Mouse (Mus musculus): ENCODE results near the gene Cebpzos.

The Cebpzos gene

DNA sequence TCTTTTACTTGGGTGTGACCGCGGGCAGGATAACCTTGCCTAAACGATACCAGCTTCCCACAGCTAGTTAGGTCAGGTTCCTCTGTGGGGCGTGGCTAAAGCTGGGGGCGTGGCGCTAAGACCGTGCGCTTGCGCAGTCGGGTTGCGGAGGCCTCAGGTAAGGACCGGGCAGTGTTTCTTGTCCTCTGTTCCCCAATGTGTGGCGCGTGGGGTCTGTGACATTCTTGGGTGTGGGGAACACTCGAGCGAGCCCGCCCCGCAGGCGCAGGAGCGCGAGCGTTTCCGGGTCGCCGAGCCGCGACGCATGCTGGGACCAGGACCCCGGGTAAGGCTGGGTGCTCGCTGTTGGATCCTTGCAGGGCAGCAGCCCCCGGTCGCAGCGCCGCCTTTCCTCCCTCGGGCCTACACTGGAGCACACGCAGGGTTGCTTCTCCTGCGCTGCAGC is at the start of gene Cebpzos:
Gene Cebpzos, plus strand, starts transcription at position 132 of the 445 bp plus-strand sequence.
- DNase-seq (ENCODE audit: low spot score): peak; percentile 85

DNA sequence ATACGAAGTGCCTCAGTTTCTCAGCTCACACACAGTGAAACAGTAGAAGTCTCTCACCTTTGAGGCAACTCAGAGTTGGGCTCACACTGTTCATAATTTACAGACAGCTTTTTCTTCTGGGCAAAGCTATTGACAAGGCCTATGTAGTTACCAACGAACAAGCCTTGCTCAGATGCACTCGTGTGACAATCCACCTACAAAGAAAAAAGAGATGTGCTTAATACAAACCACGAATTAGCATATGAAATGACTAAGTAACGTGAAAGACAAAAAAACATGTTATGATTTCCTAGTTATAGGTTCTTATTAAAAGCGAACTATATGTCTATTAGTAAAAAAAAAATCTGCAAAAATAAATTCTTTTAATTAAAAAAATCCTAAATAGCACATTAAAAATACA is 42.4 kb upstream of the Cebpzos start:
- DNase-seq (ENCODE audit: low spot score): no peak

DNA sequence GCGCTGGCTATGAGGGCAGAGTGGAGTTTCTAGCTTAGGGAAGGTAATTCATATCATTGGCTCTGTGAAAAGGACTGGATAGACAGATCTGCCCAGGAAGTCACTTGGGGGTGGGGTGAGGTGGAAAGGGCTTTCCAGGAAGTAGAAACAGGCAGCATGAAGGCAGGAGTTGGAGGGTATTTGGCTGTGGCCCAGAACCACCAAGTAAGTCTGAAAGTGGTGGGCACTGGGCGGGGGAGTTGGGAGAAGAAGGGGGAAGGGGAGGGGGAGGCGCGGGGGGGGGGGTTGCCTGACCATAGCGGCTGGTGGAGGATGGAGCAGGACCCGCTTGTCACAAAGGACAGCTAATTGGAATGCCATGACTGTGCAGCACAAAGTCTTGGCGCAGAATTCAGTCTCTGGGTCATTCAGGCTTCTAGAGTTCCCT is 34.4 kb upstream of the Cebpzos start:
- DNase-seq (ENCODE audit: low spot score): peak; percentile 11

GRCm38 (mm10) chr17:78882401-78883112 is 33.7 kb upstream of the Cebpzos start, which contains the start of gene Eif2ak2:
Gene Eif2ak2, minus strand, starts transcription at chr17:78882573.
- peak; percentile 89 for DNase-seq (ENCODE audit: low spot score)

DNA sequence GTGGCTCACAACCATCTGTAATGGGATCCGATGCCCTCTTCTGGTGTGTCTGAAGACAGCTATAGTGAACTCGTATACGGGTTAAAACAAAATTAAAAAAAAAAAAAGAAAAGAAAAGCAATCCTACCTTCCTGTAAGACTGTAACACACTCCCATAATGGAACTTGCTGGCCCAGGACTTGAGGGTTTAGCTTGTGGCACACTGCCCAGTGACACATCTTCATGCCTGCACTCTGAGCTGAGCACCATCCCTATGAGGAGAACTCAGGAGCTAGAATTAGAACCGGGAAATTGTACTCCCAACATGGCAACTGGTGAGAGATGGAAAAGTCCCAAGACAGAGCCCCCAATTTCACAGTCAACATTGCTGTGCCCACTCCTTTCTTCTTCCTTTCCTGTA is 33.0 kb upstream of the Cebpzos start:
- no peak for DNase-seq (ENCODE audit: low spot score)

- DNase-seq (ENCODE audit: low spot score): no peak
Measured at GRCm38 (mm10) chr17:78885286-78886065, 30.8 kb upstream of the Cebpzos start.

- no peak for DNase-seq (ENCODE audit: low spot score)
Measured at GRCm38 (mm10) chr17:78888554-78888953, 27.7 kb upstream of the Cebpzos start.

DNA sequence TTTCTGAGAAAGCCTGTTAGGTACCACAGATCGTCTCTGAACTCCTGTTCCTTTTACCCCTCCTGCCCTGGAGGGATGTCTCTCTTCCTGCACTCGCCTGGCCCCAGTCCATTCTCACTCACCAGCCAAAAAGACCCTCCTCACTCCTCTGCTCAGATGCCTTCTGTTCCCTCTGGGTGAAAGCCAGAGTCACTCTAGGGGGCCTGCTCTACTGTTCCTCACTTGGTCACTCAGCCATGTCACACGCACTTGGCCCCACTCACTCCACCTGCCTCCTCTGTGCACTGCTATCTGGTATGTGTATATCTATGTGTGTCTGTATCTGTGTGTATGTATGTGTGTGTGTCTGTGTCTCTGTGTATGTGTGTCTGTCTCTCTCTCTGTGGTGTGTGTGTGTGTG is 27.1 kb upstream of the Cebpzos start:
- no peak for DNase-seq (ENCODE audit: low spot score)

- no peak for DNase-seq (ENCODE audit: low spot score)
Measured at GRCm38 (mm10) chr17:78891020-78891419, 25.3 kb upstream of the Cebpzos start.

DNA sequence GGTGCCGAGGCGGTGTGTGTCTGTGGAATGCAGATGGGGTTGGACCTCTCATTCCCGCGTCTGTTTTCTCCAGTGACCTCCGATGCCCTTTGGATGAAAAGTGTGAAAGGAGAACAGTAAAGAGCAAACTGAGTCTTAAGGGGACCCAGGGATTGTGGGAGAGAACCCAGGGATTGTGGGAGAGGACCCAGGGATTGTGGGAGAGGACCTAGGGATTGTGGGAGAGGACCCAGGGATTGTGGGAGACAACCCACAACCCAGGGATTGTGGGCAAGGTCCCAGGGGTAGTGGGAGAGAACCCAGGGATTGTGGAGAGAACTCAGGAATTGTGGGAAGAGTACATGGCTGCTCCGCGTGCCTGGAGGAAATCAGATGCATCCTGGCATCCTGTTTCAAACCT is 21.3 kb upstream of the Cebpzos start:
- no peak for DNase-seq (ENCODE audit: low spot score)

DNA sequence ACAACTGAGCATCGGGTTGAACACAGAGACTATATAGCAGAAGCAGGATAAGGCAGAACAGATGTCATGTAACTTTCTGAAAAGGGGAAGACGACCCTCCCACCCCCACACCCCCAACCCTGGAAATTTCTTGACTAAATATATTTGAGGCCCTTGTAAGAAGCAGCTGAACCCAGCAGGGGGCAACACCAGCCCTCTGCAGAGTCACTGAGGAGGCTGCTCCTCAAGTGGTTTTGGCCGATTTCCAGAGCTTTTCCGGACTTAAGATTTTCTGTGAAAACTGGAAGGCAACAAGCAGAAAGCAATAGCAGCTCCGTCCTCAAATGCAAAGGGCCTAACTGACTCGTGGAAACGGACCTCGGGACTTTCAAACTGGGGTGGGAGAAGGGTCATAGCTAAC is 20.9 kb upstream of the Cebpzos start:
- peak; percentile 66 for DNase-seq (ENCODE audit: low spot score)

DNA sequence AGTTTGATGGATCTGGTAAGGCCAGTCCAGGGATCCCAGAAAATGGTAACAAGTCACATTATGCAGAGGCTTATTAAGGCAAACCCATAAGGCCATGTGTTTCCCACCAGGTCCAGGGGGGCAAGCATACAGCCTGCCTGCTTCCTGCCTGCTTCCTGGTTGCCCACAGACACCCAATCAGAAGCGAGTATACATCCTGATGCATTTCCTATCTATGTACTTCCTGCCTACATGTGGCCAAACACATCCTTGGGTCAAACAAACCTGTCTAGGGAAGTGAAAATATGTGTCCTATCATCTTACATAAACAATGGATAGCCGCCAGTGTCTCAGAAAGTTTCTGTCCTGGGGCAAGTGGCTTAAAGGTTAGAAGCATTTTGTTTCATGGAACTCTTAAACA is 13.1 kb upstream of the Cebpzos start:
- no peak for DNase-seq (ENCODE audit: low spot score)

DNA sequence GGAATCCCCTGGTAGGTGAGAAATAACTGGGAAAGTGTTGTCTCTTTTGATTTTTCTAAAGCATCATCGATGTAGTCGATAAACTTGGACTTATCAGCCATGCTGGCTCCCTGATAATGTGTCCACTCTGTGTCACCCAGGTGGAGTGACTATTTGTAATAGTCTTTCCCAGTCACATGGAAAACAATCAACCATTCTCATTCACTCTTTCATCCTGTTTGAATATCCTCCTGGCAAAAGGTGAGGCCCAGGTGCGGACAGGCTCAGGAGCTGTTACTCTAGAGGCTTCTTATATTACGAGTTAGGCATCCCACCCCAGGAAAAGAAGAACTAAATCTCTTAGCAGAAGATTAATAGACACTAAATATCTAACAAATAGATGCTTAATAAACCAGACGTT is 9.4 kb upstream of the Cebpzos start, which contains the start of gene Sult6b1:
Gene Sult6b1, minus strand, starts transcription at position 101 of the 400 bp plus-strand sequence.
- no peak for DNase-seq (ENCODE audit: low spot score)

DNA sequence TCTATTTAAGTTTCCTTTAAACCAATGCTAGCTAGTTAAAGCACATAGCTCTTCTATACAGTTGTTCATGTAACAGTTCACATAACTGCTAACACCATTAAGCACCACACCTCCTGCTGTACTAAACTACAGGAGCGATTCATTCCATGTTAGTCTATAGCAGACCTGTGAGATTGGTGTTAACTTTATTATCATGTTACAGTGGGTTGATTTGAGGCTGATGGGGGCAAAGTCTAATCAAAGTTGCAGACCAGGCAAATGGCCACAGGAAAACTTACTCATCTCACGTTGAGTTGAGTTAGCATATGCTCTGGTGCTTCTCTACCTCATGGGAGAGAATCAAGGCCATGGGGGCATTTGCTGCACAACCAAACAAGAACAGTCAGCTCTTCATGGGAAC is 6.9 kb upstream of the Cebpzos start:
- no peak for DNase-seq (ENCODE audit: low spot score)

- no peak for DNase-seq (ENCODE audit: low spot score)
Measured at GRCm38 (mm10) chr17:78912861-78913281, 3.4 kb upstream of the Cebpzos start.

GRCm38 (mm10) chr17:78913921-78914320 is 2.4 kb upstream of the Cebpzos start:
- no peak for DNase-seq (ENCODE audit: low spot score)

GRCm38 (mm10) chr17:78915772-78916171 is 528 bp upstream of the Cebpzos start:
- DNase-seq (ENCODE audit: low spot score): no peak

DNA sequence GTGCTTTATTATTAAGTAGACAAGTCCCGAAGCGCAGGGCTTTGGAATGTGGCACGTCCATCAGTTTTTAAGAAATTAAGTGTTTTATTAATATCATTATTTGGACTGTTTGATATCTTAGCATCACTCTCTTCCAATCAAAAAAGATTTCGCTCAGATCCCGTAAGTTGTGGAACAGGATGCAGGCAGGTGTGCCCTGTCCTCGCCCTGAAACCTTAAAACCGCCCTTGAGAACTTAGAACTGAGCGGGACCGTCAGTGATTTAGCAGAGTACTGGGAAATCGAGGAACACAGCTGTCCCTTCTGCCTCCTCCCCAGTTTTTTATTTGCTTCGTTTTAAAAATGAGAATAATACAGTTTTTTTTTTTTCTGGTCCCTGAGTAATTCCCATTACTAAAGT is 599 bp downstream of the Cebpzos start:
- no peak for DNase-seq (ENCODE audit: low spot score)

- DNase-seq (ENCODE audit: low spot score): no peak
Measured at GRCm38 (mm10) chr17:78917696-78918095, 1.4 kb downstream of the Cebpzos start.

DNA sequence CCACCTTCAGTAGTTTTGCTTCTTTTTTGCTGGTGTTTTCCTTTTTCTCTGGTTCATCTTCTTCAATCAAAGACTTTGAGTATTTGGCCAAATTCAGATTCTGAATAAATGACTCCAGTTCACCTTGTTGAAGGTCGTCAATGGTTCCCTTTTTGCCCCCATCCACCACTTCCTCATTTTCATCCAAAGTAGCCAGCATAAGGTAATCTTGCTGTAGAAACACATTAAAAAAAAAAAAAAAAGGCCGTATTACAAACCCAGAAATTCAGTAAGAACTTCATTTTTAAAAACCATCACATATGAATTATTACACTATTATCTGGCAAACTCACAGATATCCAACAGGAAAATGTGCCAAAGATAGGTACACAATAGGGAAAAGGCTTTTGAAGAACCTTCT is 19.6 kb downstream of the Cebpzos start:
- no peak for DNase-seq (ENCODE audit: low spot score)

GRCm38 (mm10) chr17:78936466-78937228 is 20.3 kb downstream of the Cebpzos start, which contains the start of the genes Cebpz and Ndufaf7:
Gene Cebpz, minus strand, starts transcription at chr17:78937066.
Gene Ndufaf7, plus strand, starts transcription at chr17:78937136.
- peak; percentile 97 for DNase-seq (ENCODE audit: low spot score)

- DNase-seq (ENCODE audit: low spot score): peak; percentile 6
Measured at GRCm38 (mm10) chr17:78937229-78937853, 21.0 kb downstream of the Cebpzos start.

All from urinary bladder, postnatal 14 days (tissue).